22 mouse cellular contexts compared by ENCODE assay signal in the genomic region with DNA sequence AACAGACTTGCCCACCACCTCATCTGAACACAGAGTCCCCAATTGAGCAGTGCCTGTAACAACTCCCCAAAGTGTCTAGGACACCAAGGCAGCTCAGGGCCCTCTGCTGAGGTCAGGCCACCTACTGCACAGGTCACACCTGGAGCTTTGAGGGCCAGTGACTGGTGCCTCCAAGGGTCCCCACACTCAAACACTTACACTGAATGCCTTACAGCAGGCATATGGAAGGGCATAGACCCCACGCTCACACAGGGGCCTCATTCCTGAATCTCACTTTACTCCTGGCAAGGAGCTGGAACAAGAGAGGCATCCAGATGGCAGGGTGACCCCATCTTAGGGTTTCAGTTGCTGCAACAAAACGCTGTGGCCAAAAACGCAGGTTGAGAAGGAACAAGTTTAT. TPM values are rescaled to one million over a fixed set of nuclear protein-coding genes. Genes with fewer than 3 reads are reported as not detected.
DNase-seq lines count a peak whose midpoint lies in the region; ATAC-seq and TF ChIP-seq lines count a peak whose summit lies in the region.
"Had no signal": no experiment of that assay in that cellular context is flagged by ENCODE, and none has a peak within 500 bp of the region (broad histone marks: within the 10 kb centered on the region; RNA-seq: fewer than 3 reads in every experiment).

No protein-coding gene starts in this region.

- peak; percentile 15 for DNase-seq in forebrain, embryonic 11.5 days (ENCODE audit: low spot score)
- no peak for DNase-seq in forebrain, embryonic 10.5 days (ENCODE audit: extremely low spot score, low spot score)
- peak; percentile 0 for DNase-seq in kidney, postnatal 14 days
- DNase-seq in kidney, postnatal 36 days = no peak
- peak; percentile 6 for DNase-seq in midbrain, embryonic 10.5 days (ENCODE audit: low spot score)
- no peak for DNase-seq in midbrain, postnatal 0 days (ENCODE audit: low spot score)
- peak; percentile 1 for DNase-seq in urinary bladder, postnatal 25 days (ENCODE audit: low spot score)
- DNase-seq in urinary bladder, postnatal 14 days (ENCODE audit: low spot score) = no peak
- DNase-seq: adrenal gland, postnatal 25 days; cerebellum, adult 8-10 months; cerebellum, postnatal 36 days; embryo, embryonic 11 days; kidney, adult 9 months; kidney, postnatal 25 days; lung, adult 18-20 months; thymus, postnatal 36 days had no signal

- H3K4me2 ChIP-seq in forebrain, embryonic 11.5 days (ENCODE audit: low read depth, low read length, severe bottlenecking) = no peak overlapping the region
- H3K4me2 ChIP-seq in midbrain, postnatal 0 days (ENCODE audit: low read depth, low read length, poor library complexity, severe bottlenecking) = no peak overlapping the region
- H3K4me2 ChIP-seq: forebrain, embryonic 15.5 days; heart, embryonic 13.5 days; hindbrain, embryonic 13.5 days; limb, embryonic 15.5 days; neural tube, embryonic 15.5 days had no signal

- no peaks in the 10 kb centered on the region for H3K4me1 ChIP-seq in forebrain, embryonic 11.5 days (replicated peaks; ENCODE audit: control insufficient read depth, insufficient read depth, low read length)
- no peaks in the 10 kb centered on the region for H3K4me1 ChIP-seq in forebrain, embryonic 10.5 days
- H3K4me1 ChIP-seq in midbrain, embryonic 10.5 days = no peaks in the 10 kb centered on the region
- H3K4me1 ChIP-seq in midbrain, postnatal 0 days (ENCODE audit: insufficient read depth, low read length) = no peaks in the 10 kb centered on the region
- H3K4me1 ChIP-seq: forebrain, embryonic 15.5 days; hindbrain, embryonic 13.5 days; limb, embryonic 15.5 days; neural tube, embryonic 15.5 days had no signal

- no peak for ATAC-seq in forebrain, embryonic 11.5 days (replicated peaks; ENCODE audit: low FRiP score)
- no peak for ATAC-seq in midbrain, postnatal 0 days (ENCODE audit: low FRiP score)
- ATAC-seq: forebrain, embryonic 15.5 days; midbrain, embryonic 16.5 days had no signal

- no peak overlapping the region for H3K9ac ChIP-seq in forebrain, embryonic 11.5 days (ENCODE audit: low read length)
- no peak overlapping the region for H3K9ac ChIP-seq in midbrain, postnatal 0 days (replicated peaks; ENCODE audit: low read length, poor library complexity, severe bottlenecking)
- H3K9ac ChIP-seq: forebrain, embryonic 15.5 days; heart, embryonic 13.5 days; hindbrain, embryonic 13.5 days; limb, embryonic 15.5 days; neural tube, embryonic 15.5 days had no signal

- no peaks in the 10 kb centered on the region for H3K27me3 ChIP-seq in forebrain, embryonic 11.5 days (ENCODE audit: control insufficient read depth, insufficient read depth, low read length)
- H3K27me3 ChIP-seq in forebrain, embryonic 10.5 days (ENCODE audit: poor library complexity, severe bottlenecking) = no peaks in the 10 kb centered on the region
- H3K27me3 ChIP-seq in midbrain, embryonic 10.5 days (ENCODE audit: low read depth, poor library complexity, severe bottlenecking) = no peaks in the 10 kb centered on the region; the same call in 1 of the 2 replicates
- H3K27me3 ChIP-seq in midbrain, postnatal 0 days (ENCODE audit: insufficient read depth, low read length) = no peaks in the 10 kb centered on the region
- H3K27me3 ChIP-seq: forebrain, embryonic 15.5 days; heart, embryonic 13.5 days; hindbrain, embryonic 13.5 days; limb, embryonic 15.5 days; neural tube, embryonic 15.5 days had no signal

- 92% methylated on average over 3 of the region's 3 CpGs for WGBS in forebrain, embryonic 11.5 days
- WGBS in forebrain, embryonic 10.5 days = 87% methylated on average over 3 of the region's 3 CpGs
- WGBS in midbrain, embryonic 10.5 days = 89% methylated on average over 3 of the region's 3 CpGs
- WGBS in midbrain, postnatal 0 days = 94% methylated on average over 3 of the region's 3 CpGs

- no peak overlapping the region for H3K27ac ChIP-seq in forebrain, embryonic 11.5 days (ENCODE audit: low read depth, low read length)
- no peak overlapping the region for H3K27ac ChIP-seq in forebrain, embryonic 10.5 days
- no peak overlapping the region for H3K27ac ChIP-seq in midbrain, embryonic 10.5 days (replicated peaks)
- H3K27ac ChIP-seq in midbrain, postnatal 0 days (ENCODE audit: low read depth, low read length) = no peak overlapping the region
- H3K27ac ChIP-seq: forebrain, embryonic 15.5 days; heart, embryonic 13.5 days; hindbrain, embryonic 13.5 days; limb, embryonic 15.5 days; neural tube, embryonic 15.5 days had no signal

- TF ChIP-seq CTCF in midbrain, postnatal 0 days (IDR thresholded peaks at IDR 0.05) = no peak

- no peak overlapping the region for H3K4me3 ChIP-seq in forebrain, embryonic 11.5 days (ENCODE audit: low read depth, low read length)
- no peak overlapping the region for H3K4me3 ChIP-seq in forebrain, embryonic 10.5 days
- H3K4me3 ChIP-seq in midbrain, embryonic 10.5 days = no peak overlapping the region
- H3K4me3 ChIP-seq in midbrain, postnatal 0 days (ENCODE audit: low read depth, low read length) = no peak overlapping the region
- H3K4me3 ChIP-seq: forebrain, embryonic 15.5 days; heart, embryonic 13.5 days; hindbrain, embryonic 13.5 days; limb, embryonic 15.5 days; neural tube, embryonic 15.5 days had no signal

- peaks cover 15% of the 10 kb centered on the region; the same call in 1 of the 2 replicates for H3K36me3 ChIP-seq in forebrain, embryonic 11.5 days (ENCODE audit: control insufficient read depth, insufficient read depth, low read length)
- peaks cover 45% of the 10 kb centered on the region for H3K36me3 ChIP-seq in forebrain, embryonic 10.5 days (replicated peaks)
- H3K36me3 ChIP-seq in midbrain, embryonic 10.5 days = peaks cover 43% of the 10 kb centered on the region
- peaks cover 27% of the 10 kb centered on the region for H3K36me3 ChIP-seq in midbrain, postnatal 0 days (ENCODE audit: insufficient read depth, low read length)

- no peaks in the 10 kb centered on the region for H3K9me3 ChIP-seq in forebrain, embryonic 11.5 days (ENCODE audit: control insufficient read depth, low read length)
- H3K9me3 ChIP-seq in forebrain, embryonic 10.5 days = no peaks in the 10 kb centered on the region
- H3K9me3 ChIP-seq in midbrain, embryonic 10.5 days (replicated peaks) = no peaks in the 10 kb centered on the region
- H3K9me3 ChIP-seq in midbrain, postnatal 0 days (ENCODE audit: low read length) = no peaks in the 10 kb centered on the region
- H3K9me3 ChIP-seq: forebrain, embryonic 15.5 days; heart, embryonic 13.5 days; hindbrain, embryonic 13.5 days; limb, embryonic 15.5 days; neural tube, embryonic 15.5 days had no signal

RNA-seq across cellular contexts. Expression of a gene that starts 1.5 kb away (rescaled TPM):
- 1.1 and 1.2 TPM in 2 replicates for polyA plus RNA-seq in forebrain, embryonic 11.5 days (2014; fragmentation: Nextera tagmentation; extraction: Ambion mirVana)
- 2.0 and 2.7 TPM in 2 replicates for polyA plus RNA-seq in forebrain, embryonic 10.5 days (2016; fragmentation: Nextera tagmentation; extraction: Ambion mirVana)
- polyA plus RNA-seq in midbrain, embryonic 10.5 days (2016; fragmentation: Nextera tagmentation; extraction: Ambion mirVana) = 1.2 and 2.4 TPM in 2 replicates
- 0.28 and 0.49 TPM in 2 replicates for total RNA-seq in midbrain, postnatal 0 days (2014; rRNA removed)
- polyA plus RNA-seq in midbrain, postnatal 0 days (2015; fragmentation: Nextera tagmentation; extraction: Ambion mirVana) = 0.28 and 0.34 TPM in 2 replicates

RNA-seq across cellular contexts. Expression of a gene that starts 37.1 kb away (rescaled TPM):
- 145 and 158 TPM in 2 replicates for polyA plus RNA-seq in forebrain, embryonic 11.5 days (2014; fragmentation: Nextera tagmentation; extraction: Ambion mirVana)
- 146 and 151 TPM in 2 replicates for polyA plus RNA-seq in forebrain, embryonic 10.5 days (2016; fragmentation: Nextera tagmentation; extraction: Ambion mirVana)
- polyA plus RNA-seq in midbrain, embryonic 10.5 days (2016; fragmentation: Nextera tagmentation; extraction: Ambion mirVana) = 151 and 164 TPM in 2 replicates
- total RNA-seq in midbrain, postnatal 0 days (2014; rRNA removed) = 210 and 256 TPM in 2 replicates
- 231 and 234 TPM in 2 replicates for polyA plus RNA-seq in midbrain, postnatal 0 days (2015; fragmentation: Nextera tagmentation; extraction: Ambion mirVana)

Comparison
In these comparisons a context has a peak if more than half of its experiments do, and no peak if none do; other contexts are left out.
1. DNase-seq: peak in forebrain, embryonic 11.5 days (single experiment), kidney, postnatal 14 days (single experiment), midbrain, embryonic 10.5 days (single experiment) and urinary bladder, postnatal 25 days (single experiment); none in forebrain, embryonic 10.5 days (single experiment), kidney, postnatal 36 days (0 of 2), midbrain, postnatal 0 days (single experiment) and urinary bladder, postnatal 14 days (single experiment).